In the genomic region with DNA sequence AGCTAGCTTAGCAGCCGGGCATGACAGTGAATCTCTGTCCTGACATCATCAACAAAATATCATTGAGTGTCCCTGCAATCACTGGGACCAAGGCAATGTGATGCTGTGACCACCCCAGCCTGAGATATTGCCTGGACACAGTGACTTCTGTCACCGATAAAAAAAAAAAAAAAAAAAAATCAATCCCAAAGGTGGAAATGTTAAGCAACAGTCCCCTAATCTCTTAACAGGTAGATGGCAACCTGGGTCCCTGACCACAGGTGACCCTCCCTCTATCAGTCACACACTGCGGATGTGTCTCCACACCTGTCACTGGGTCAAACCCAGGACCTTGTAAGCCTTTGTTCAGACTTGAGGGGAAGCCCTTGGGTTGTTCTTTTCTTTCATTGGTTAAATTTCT, we compare ENCODE assay signal across 25 mouse cellular contexts.
"Had no signal": no experiment of that assay in that cellular context is flagged by ENCODE, and none has a peak within 500 bp of the region (broad histone marks: within the 10 kb centered on the region; RNA-seq: fewer than 3 reads in every experiment).

No protein-coding gene starts in this region.

- H3K4me2 ChIP-seq: heart, embryonic 12.5 days; hindbrain, embryonic 12.5 days; hindbrain, embryonic 14.5 days; intestine, embryonic 15.5 days; kidney, embryonic 15.5 days; limb, embryonic 13.5 days; limb, embryonic 15.5 days; liver, embryonic 12.5 days had no signal

- H3K36me3 ChIP-seq: heart, embryonic 12.5 days; hindbrain, embryonic 10.5 days; hindbrain, embryonic 12.5 days; intestine, embryonic 15.5 days; kidney, embryonic 15.5 days; limb, embryonic 13.5 days; limb, embryonic 15.5 days; liver, embryonic 12.5 days had no signal

- H3K27me3 ChIP-seq: heart, embryonic 12.5 days; hindbrain, embryonic 12.5 days; intestine, embryonic 15.5 days; kidney, embryonic 15.5 days; limb, embryonic 13.5 days; limb, embryonic 15.5 days; liver, embryonic 12.5 days had no signal

- H3K9ac ChIP-seq: hindbrain, embryonic 12.5 days; hindbrain, embryonic 14.5 days; intestine, embryonic 15.5 days; kidney, embryonic 15.5 days; limb, embryonic 13.5 days; limb, embryonic 15.5 days; liver, embryonic 12.5 days; liver, embryonic 14.5 days had no signal

- H3K4me3 ChIP-seq: gastrocnemius, adult 2 months; heart, embryonic 12.5 days; hindbrain, embryonic 10.5 days; hindbrain, embryonic 12.5 days; intestine, embryonic 15.5 days; kidney, embryonic 15.5 days; limb, embryonic 13.5 days; limb, embryonic 15.5 days; liver, embryonic 12.5 days had no signal

- DNase-seq: gastrocnemius, adult 2 months; gastrocnemius, postnatal 10 days; gastrocnemius, postnatal 25 days; kidney, adult 18-20 months; kidney, adult 8-10 months; kidney, postnatal 14 days; kidney, postnatal 36 days; layer of hippocampus, adult 9-11 months; layer of hippocampus, postnatal 36 days; left cerebral cortex, postnatal 4 days; lung, adult 18-20 months had no signal

- ATAC-seq: hindbrain, embryonic 16.5 days; inflammation-experienced regulatory T-cells, adult 6 months; intestine, embryonic 15.5 days; intestine, postnatal 0 days; liver, embryonic 12.5 days had no signal

- H3K9me3 ChIP-seq: heart, embryonic 12.5 days; hindbrain, embryonic 10.5 days; hindbrain, embryonic 12.5 days; intestine, embryonic 15.5 days; kidney, embryonic 15.5 days; limb, embryonic 13.5 days; limb, embryonic 15.5 days; liver, embryonic 12.5 days had no signal

- H3K27ac ChIP-seq: gastrocnemius, adult 2 months; hindbrain, embryonic 10.5 days; hindbrain, embryonic 12.5 days; hindbrain, embryonic 14.5 days; intestine, embryonic 15.5 days; kidney, embryonic 15.5 days; kidney, postnatal 0 days; limb, embryonic 15.5 days; liver, embryonic 14.5 days had no signal
